Mouse (Mus musculus): Measurements from ENCODE around the gene Gm4907. TPM values are rescaled to one million over a fixed set of nuclear protein-coding genes. Genes with fewer than 3 reads are reported as not detected.
"Not testable (repeated sequence)": the region's sequence is repeated elsewhere in the genome, so short reads cannot be mapped to it uniquely, and the experiment has no call there.

Gene Gm4907
- total RNA-seq (2021): not detected
- long read RNA-seq, experiment 1: 0 reads
- long read RNA-seq, experiment 2: 0 reads

GRCm38 (mm10) chrX:23882253-23882652 lies at the start of gene Gm4907:
Gene Gm4907, plus strand, starts transcription at chrX:23882553.
- DNase-seq: not testable (repeated sequence)

- DNase-seq: not testable (repeated sequence)
Observed at GRCm38 (mm10) chrX:23833784-23834183, 48.6 kb upstream of the Gm4907 start.

GRCm38 (mm10) chrX:23840921-23841320 lies 41.4 kb upstream of the Gm4907 start:
- no peak for DNase-seq

- no peak for DNase-seq
Observed at GRCm38 (mm10) chrX:23954161-23954560, 71.8 kb downstream of the Gm4907 start.

Other genes starting within 250 kb of the Gm4907 start
- gene Wdr44, start 189.5 kb upstream of the Gm4907 start, total RNA-seq (2021): 1 to 10 TPM; 7.7 to 9.4 TPM
- gene Gm4985, start 76.4 kb downstream of the Gm4907 start, total RNA-seq (2021): not detected

Data from adrenal gland, postnatal 10 days (tissue).